Mouse (Mus musculus) lung, embryonic 15.5 days (tissue): ENCODE results near the gene Hepacam. TPM values are rescaled to one million over a fixed set of nuclear protein-coding genes. Genes with fewer than 3 reads are reported as not detected.
A peak's percentile ranks its signal among the peaks of the same experiment; 100 is the strongest.

Source experiments
- ATAC-seq: fragments of 200-750 bp; cut with Nextera tagmentation; 2 replicates; pipeline ENCODE4 v1.8.0; 2017; ENCODE audit warnings: moderate number of reproducible peaks, borderline replicate concordance; ENCODE audit not compliant: low FRiP score, low TSS enrichment; ENCODE audit errors: extremely low read depth
- H3K27ac ChIP-seq: fragments of 300-500 bp; sonication (generic); 2 replicates; pipeline ENCODE4 v1.5.1; 2015; ENCODE audit warnings: moderate library complexity, mild to moderate bottlenecking, inconsistent platforms
- H3K27me3 ChIP-seq: fragments of 300-500 bp; sonication (generic); 2 replicates; pipeline ENCODE4 v1.6.1; 2015; ENCODE audit warnings: inconsistent platforms
- H3K36me3 ChIP-seq: fragments of 300-500 bp; sonication (generic); 2 replicates; pipeline ENCODE4 v1.6.1; 2015; ENCODE audit warnings: inconsistent platforms
- H3K4me1 ChIP-seq: fragments of 300-500 bp; sonication (generic); 2 replicates; pipeline ENCODE4 v1.6.1; 2015; ENCODE audit warnings: inconsistent platforms
- H3K4me2 ChIP-seq: fragments of 300-500 bp; sonication (generic); 2 replicates; pipeline ENCODE4 v1.6.1; 2015; ENCODE audit warnings: inconsistent platforms, mild to moderate bottlenecking, moderate library complexity
- H3K4me3 ChIP-seq: fragments of 300-500 bp; sonication (generic); 2 replicates; pipeline ENCODE4 v1.5.1; 2015; ENCODE audit warnings: mild to moderate bottlenecking, inconsistent platforms
- H3K9ac ChIP-seq: fragments of 300-500 bp; sonication (generic); 2 replicates; pipeline ENCODE4 v1.6.1; 2015; ENCODE audit warnings: inconsistent platforms
- H3K9me3 ChIP-seq: fragments of 300-500 bp; sonication (generic); 2 replicates; pipeline ENCODE4 v1.6.1; 2016; ENCODE audit warnings: inconsistent platforms
- whole genome bisulfite sequencing: fragments of 180-500 bp; shearing (Covaris S2); methylation state at CpG from one replicate; pipeline ENCODE4 v1.1.7; 2015; 5-methylcytosine and 5-hydroxymethylcytosine counted together
- polyA plus RNA-seq: library from polyadenylated mRNA; unstranded; fragments of >200 nt; fragmentation: Nextera tagmentation; extraction: Ambion mirVana; gene quantifications from 2 replicates; pipeline ENCODE4 v1.2.1, GENCODE M21; 2015

Gene Hepacam
- polyA plus RNA-seq, 1 experiment from 2014 or later, result 0.11 TPM

- Histone ChIP-seq H3K4me1 (no peaks in the 10 kb centered on the region; the same call in 1 of the 2 replicates), H3K9me3 (no peaks in the 10 kb centered on the region), H3K27ac (no peak overlapping the region), H3K4me3 (no peak overlapping the region), H3K4me2 (no peak overlapping the region), H3K27me3 (no peaks in the 10 kb centered on the region), H3K36me3 (no peaks in the 10 kb centered on the region), H3K9ac (no peak overlapping the region)
- ATAC-seq, result no peak
- WGBS, result 63% methylated on average over 2 of the region's 2 CpGs
Observed at GRCm38 (mm10) chr9:37392071-37392470, 24.9 kb downstream of the Hepacam start.

DNA sequence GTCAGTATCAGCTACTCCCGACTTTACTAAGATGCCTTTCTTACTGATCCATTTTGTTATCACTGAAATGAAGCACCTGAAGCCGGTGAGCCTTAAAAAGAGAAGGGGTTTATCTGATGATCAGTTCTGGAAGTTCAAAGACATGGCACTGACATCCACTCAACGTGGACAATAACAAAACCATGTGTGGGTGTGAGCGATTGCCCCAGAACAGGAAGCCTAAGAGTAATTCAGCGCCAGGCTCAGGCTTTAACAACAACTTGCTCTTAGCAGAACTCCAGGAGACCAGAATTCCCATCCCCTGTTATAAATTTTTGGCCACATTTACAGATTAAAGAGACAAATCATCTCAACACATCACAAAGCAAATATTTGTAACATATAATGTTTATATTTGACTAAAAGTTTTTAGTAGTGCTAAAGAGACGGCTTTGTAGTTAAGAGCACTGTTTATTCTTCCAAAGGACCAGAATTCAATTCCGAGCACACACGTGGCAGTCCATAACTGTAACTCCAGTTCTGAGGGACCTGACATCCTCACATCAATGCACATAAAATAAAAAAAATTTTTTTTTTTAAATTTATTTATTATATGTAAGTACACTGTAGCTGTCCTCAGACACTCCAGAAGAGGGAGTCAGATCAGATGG lies 26.5 kb downstream of the Hepacam start:
- no peak overlapping the region for H3K9ac ChIP-seq
- ATAC-seq, result peak; percentile 49; the same call in 1 of the 2 replicates
- H3K27me3 ChIP-seq, result no peaks in the 10 kb centered on the region
- H3K27ac ChIP-seq, result no peak overlapping the region
- H3K36me3 ChIP-seq, result no peaks in the 10 kb centered on the region
- 34% methylated on average over 8 of the region's 8 CpGs for WGBS
- no peaks in the 10 kb centered on the region for H3K9me3 ChIP-seq
- H3K4me1 ChIP-seq, result no peaks in the 10 kb centered on the region; the same call in 1 of the 2 replicates
- H3K4me2 ChIP-seq, result no peak overlapping the region
- H3K4me3 ChIP-seq, result no peak overlapping the region

DNA sequence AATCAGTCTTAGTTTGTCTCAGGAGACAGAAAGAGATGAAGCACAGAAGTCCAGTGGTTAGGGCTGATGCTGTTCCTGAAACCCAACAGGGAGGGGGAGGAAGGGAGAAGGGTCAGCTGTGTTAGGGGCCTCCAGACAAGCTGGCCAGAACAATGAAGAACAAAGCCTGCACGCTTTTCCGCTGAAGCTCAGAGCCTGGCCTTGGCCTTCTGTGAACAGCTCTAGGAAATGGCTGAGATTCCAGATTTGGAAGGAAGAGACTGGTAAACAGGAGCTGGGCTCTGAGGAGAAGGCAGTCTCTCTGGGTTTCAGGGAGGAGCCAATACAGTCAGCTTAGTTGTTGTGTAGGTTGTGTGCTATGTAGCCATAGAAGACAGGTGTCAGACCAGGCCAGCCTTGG lies 33.4 kb downstream of the Hepacam start:
- 62% methylated on average over 2 of the region's 2 CpGs for WGBS
- H3K9ac ChIP-seq, result no peak overlapping the region
- no peak overlapping the region for H3K27ac ChIP-seq
- no peaks in the 10 kb centered on the region for H3K4me1 ChIP-seq
- no peak overlapping the region for H3K4me2 ChIP-seq
- H3K36me3 ChIP-seq, result no peaks in the 10 kb centered on the region
- H3K4me3 ChIP-seq, result no peak overlapping the region
- H3K27me3 ChIP-seq, result no peaks in the 10 kb centered on the region
- ATAC-seq, result peak; percentile 32; the same call in 1 of the 2 replicates
- H3K9me3 ChIP-seq, result no peaks in the 10 kb centered on the region

DNA sequence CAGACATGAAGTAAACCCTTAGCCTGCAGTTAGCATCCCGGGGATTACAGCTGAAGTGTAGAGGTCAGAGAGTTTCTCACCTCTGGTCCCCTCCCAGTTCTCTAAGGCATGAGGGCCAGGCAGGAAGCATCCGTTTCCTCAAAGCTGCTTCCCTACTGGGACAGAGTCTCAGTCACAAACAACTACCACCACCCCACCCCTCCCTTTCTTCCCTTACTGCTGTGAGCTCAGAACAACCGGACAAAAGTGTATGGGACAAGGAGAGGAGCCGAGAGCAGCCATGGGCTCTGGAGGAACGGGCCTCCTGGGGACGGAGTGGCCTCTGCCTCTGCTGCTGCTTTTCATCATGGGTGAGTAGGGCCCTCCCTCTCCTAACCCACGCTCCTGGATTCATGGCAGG lies 34.7 kb downstream of the Hepacam start, which contains the start of gene Robo4:
TSS of gene Robo4 (plus strand) at position 96 of the 400 bp plus-strand sequence.
- peak within 1 kb of the TSS; percentile 43 for H3K4me2 ChIP-seq

GRCm38 (mm10) chr9:37402501-37402900 lies 35.4 kb downstream of the Hepacam start:
- peak overlapping the region; percentile 43 for H3K4me2 ChIP-seq
- no peak for ATAC-seq
- H3K36me3 ChIP-seq, result no peaks in the 10 kb centered on the region
- WGBS, result 80% methylated on average over 7 of the region's 7 CpGs
- no peaks in the 10 kb centered on the region for H3K27me3 ChIP-seq
- H3K9me3 ChIP-seq, result no peaks in the 10 kb centered on the region
- peak overlapping the region; percentile 37 for H3K4me3 ChIP-seq
- no peak overlapping the region for H3K27ac ChIP-seq
- H3K4me1 ChIP-seq, result no peaks in the 10 kb centered on the region
- H3K9ac ChIP-seq, result peak overlapping the region; percentile 27; the same call in 1 of the 2 replicates

More for the DNA sequence above, 34.7 kb downstream of the Hepacam start, which contains the start of gene Robo4:
- Histone ChIP-seq H3K9ac (peak within 1 kb of the TSS; percentile 27; the same call in 1 of the 2 replicates), H3K36me3 (no peaks in the 10 kb centered on the region), H3K4me3 (peak within 1 kb of the TSS; percentile 37), H3K4me1 (no peaks in the 10 kb centered on the region), H3K27me3 (no peaks in the 10 kb centered on the region), H3K9me3 (no peaks in the 10 kb centered on the region), H3K27ac (peak within 1 kb of the TSS; percentile 71; the same call in 1 of the 2 replicates)
- WGBS, result 20% methylated on average over 7 of the region's 7 CpGs
- 0 out of 2 replicates have a peak, but pooled peaks have one; percentile 52 for ATAC-seq

DNA sequence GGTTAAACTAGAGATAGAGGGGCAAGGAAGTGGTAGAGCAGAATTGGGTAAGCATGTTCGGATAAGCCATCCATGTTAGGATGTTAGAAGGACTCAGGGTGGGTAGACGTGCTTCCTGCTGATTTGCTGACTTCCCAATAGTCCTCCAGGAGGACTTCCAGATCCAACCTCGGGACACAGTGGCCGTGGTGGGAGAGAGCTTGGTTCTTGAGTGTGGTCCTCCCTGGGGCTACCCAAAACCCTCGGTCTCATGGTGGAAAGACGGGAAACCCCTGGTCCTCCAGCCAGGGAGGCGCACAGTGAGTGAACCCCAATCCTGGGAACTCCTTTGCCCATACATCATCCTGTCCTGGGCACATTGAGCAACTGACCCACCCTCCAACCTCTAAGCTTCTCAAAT lies 35.9 kb downstream of the Hepacam start:
- H3K36me3 ChIP-seq, result no peaks in the 10 kb centered on the region
- 73% methylated on average over 7 of the region's 7 CpGs for WGBS
- H3K9ac ChIP-seq, result 0 out of 2 replicates have a peak overlapping the region, but pooled peaks have one; percentile 27
- H3K4me1 ChIP-seq, result no peaks in the 10 kb centered on the region
- H3K27ac ChIP-seq, result no peak overlapping the region
- ATAC-seq, result no peak
- peak overlapping the region; percentile 37 for H3K4me3 ChIP-seq
- H3K27me3 ChIP-seq, result no peaks in the 10 kb centered on the region
- H3K9me3 ChIP-seq, result no peaks in the 10 kb centered on the region
- peak overlapping the region; percentile 43 for H3K4me2 ChIP-seq

DNA sequence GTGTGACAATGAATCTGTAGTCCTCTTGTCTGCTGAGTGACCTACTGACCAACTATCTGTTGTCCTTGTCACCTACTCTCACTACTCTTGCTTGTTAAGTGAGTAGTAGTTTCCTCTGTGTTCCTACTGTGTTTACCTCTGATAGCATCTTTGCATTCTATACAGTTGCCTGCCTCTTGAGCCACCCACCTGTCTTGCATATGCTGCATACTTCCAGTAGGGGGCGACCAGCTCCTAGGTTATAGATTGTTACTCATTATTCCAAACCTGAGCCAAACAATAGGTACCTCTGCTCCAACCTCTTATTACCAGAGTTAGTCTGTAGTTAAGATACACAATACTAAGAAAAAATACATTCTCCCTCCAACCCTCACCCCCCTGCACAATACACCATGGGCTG lies 39.2 kb downstream of the Hepacam start:
- Histone ChIP-seq H3K36me3 (no peaks in the 10 kb centered on the region), H3K27me3 (no peaks in the 10 kb centered on the region), H3K4me3 (no peak overlapping the region), H3K27ac (no peak overlapping the region), H3K4me2 (no peak overlapping the region), H3K9me3 (no peaks in the 10 kb centered on the region), H3K4me1 (no peaks in the 10 kb centered on the region), H3K9ac (no peak overlapping the region)
- no peak for ATAC-seq
- 0% methylated on average over 1 of the region's 1 CpGs for WGBS

- Histone ChIP-seq H3K27ac (no peak overlapping the region), H3K27me3 (no peaks in the 10 kb centered on the region), H3K4me3 (no peak overlapping the region), H3K36me3 (no peaks in the 10 kb centered on the region), H3K9me3 (no peaks in the 10 kb centered on the region), H3K4me2 (peak overlapping the region; percentile 37), H3K9ac (no peak overlapping the region), H3K4me1 (no peaks in the 10 kb centered on the region)
- 20% methylated on average over 19 of the region's 19 CpGs for whole genome bisulfite sequencing
- peak; percentile 50; the same call in 1 of the 2 replicates for ATAC-seq
Observed at GRCm38 (mm10) chr9:37407850-37408502, 40.8 kb downstream of the Hepacam start.

- no peak overlapping the region for H3K9ac ChIP-seq
- H3K27ac ChIP-seq, result no peak overlapping the region
- H3K4me2 ChIP-seq, result no peak overlapping the region
- H3K27me3 ChIP-seq, result no peaks in the 10 kb centered on the region
- WGBS, result 60% methylated on average over 8 of the region's 8 CpGs
- H3K4me3 ChIP-seq, result no peak overlapping the region
- no peaks in the 10 kb centered on the region for H3K36me3 ChIP-seq
- H3K4me1 ChIP-seq, result no peaks in the 10 kb centered on the region
- no peaks in the 10 kb centered on the region for H3K9me3 ChIP-seq
- ATAC-seq, result no peak
Observed at GRCm38 (mm10) chr9:37409698-37410445, 42.7 kb downstream of the Hepacam start.

DNA sequence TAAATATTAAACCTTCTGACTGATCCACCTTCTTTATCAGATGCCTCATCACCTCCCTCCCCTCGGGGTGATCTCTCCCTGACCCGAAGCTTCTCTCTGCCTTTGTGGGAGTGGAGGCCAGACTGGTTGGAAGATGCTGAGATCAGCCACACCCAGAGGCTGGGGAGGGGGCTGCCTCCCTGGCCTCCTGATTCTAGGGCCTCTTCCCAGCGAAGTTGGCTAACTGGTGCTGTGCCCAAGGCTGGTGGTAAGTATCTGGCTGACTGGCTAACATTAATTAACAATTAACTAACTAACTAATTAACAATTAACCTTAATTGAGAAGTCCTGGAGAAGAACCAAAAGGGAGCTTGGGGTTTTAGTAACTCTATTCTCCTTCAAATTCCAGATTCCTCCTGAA lies 45.8 kb downstream of the Hepacam start:
- no peak for ATAC-seq
- Histone ChIP-seq H3K27ac (no peak overlapping the region), H3K9me3 (no peaks in the 10 kb centered on the region), H3K4me1 (no peaks in the 10 kb centered on the region), H3K36me3 (no peaks in the 10 kb centered on the region), H3K4me2 (no peak overlapping the region), H3K4me3 (no peak overlapping the region), H3K27me3 (no peaks in the 10 kb centered on the region), H3K9ac (no peak overlapping the region)
- 47% methylated on average over 3 of the region's 3 CpGs for WGBS

DNA sequence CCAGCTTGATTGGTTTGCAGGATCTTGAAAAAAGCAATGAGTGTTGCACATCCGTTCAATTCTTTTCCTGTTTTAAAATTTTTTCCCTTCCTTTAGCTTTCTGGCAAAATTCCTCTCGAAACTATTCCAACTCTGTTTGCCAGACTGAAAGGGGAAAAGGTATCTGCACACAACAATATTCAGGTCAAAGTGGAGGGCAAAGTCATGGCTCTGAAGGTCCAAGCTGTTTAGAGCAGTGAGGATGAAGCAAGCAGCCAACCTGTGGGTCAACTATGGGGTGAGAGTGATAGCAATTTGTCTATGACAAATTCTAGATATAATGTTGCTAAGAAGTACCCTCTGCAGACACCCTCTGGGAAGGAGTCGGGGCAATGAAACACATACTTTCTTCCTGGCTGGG lies 47.5 kb downstream of the Hepacam start:
- Histone ChIP-seq H3K9me3 (no peaks in the 10 kb centered on the region), H3K27me3 (no peaks in the 10 kb centered on the region), H3K4me2 (no peak overlapping the region), H3K27ac (no peak overlapping the region), H3K9ac (no peak overlapping the region), H3K4me3 (no peak overlapping the region), H3K36me3 (no peaks in the 10 kb centered on the region), H3K4me1 (no peaks in the 10 kb centered on the region)
- ATAC-seq, result no peak
- 62% methylated on average over 3 of the region's 3 CpGs for WGBS
